Comparison of ENCODE assay signal across 8 mouse cellular contexts in genomic region chr2:130365211-130366094, GRCm38 (mm10). TPM values are rescaled to one million over a fixed set of nuclear protein-coding genes. Genes with fewer than 3 reads are reported as not detected.
A peak's percentile ranks its signal among the peaks of the same experiment; 100 is the strongest.
DNase-seq lines count a peak whose midpoint lies in the region; ATAC-seq and TF ChIP-seq lines count a peak whose summit lies in the region.

No protein-coding gene starts in this region.

- H3K4me1 ChIP-seq in heart, embryonic 10.5 days = peaks cover 21% of the 10 kb centered on the region
- peaks cover 25% of the 10 kb centered on the region for H3K4me1 ChIP-seq in forebrain, embryonic 10.5 days
- no peaks in the 10 kb centered on the region for H3K4me1 ChIP-seq in intestine, postnatal 0 days (replicated peaks; ENCODE audit: control insufficient read depth, insufficient read depth, low read length)
- H3K4me1 ChIP-seq in neural tube, embryonic 11.5 days (ENCODE audit: control insufficient read depth, insufficient read depth, low read length) = no peaks in the 10 kb centered on the region; the same call in 1 of the 2 replicates

- 5% methylated on average over 30 of the region's 30 CpGs for WGBS in heart, embryonic 10.5 days
- WGBS in forebrain, embryonic 10.5 days = 6% methylated on average over 30 of the region's 30 CpGs
- WGBS in intestine, postnatal 0 days = 26% methylated on average over 30 of the region's 30 CpGs
- 6% methylated on average over 30 of the region's 30 CpGs for WGBS in neural tube, embryonic 11.5 days

- no peak for DNase-seq in heart, embryonic 10.5 days (ENCODE audit: low spot score)
- no peak for DNase-seq in heart, adult 18-20 months
- DNase-seq in forebrain, embryonic 10.5 days (ENCODE audit: extremely low spot score, low spot score) = no peak
- DNase-seq in neural tube, embryonic 11.5 days (ENCODE audit: low spot score) = peak; percentile 35
- no peak for DNase-seq in spleen, postnatal 10 days (ENCODE audit: low spot score in 2 of 2)
- DNase-seq in right cerebral cortex, postnatal 4 days = no peak
- no peak for DNase-seq in right cerebral cortex, postnatal 25 days

- TF ChIP-seq CTCF in intestine, postnatal 0 days (IDR thresholded peaks at IDR 0.05; ENCODE audit: low read depth) = peak; percentile 42; the same call in 1 of the 2 replicates

- ATAC-seq in intestine, postnatal 0 days = no peak
- no peak for ATAC-seq in neural tube, embryonic 11.5 days (ENCODE audit: insufficient read depth, low FRiP score, low TSS enrichment)

- no peak overlapping the region for H3K9ac ChIP-seq in intestine, postnatal 0 days (ENCODE audit: low read depth, low read length)
- 0 out of 2 replicates have a peak overlapping the region, but pooled peaks have one; percentile 14 for H3K9ac ChIP-seq in neural tube, embryonic 11.5 days (ENCODE audit: low read length)

- peak overlapping the region; percentile 71 for H3K4me3 ChIP-seq in heart, embryonic 10.5 days
- peak overlapping the region; percentile 54 for H3K4me3 ChIP-seq in forebrain, embryonic 10.5 days
- no peak overlapping the region; the same call in 1 of the 2 replicates for H3K4me3 ChIP-seq in intestine, postnatal 0 days (ENCODE audit: low read depth, low read length)
- H3K4me3 ChIP-seq in neural tube, embryonic 11.5 days (ENCODE audit: low read depth, low read length) = peak overlapping the region; percentile 26

- H3K4me2 ChIP-seq in intestine, postnatal 0 days (replicated peaks; ENCODE audit: low read depth) = peak overlapping the region; percentile 51
- peak overlapping the region; percentile 31 for H3K4me2 ChIP-seq in neural tube, embryonic 11.5 days (ENCODE audit: low read depth)

- H3K36me3 ChIP-seq in heart, embryonic 10.5 days = no peaks in the 10 kb centered on the region
- no peaks in the 10 kb centered on the region for H3K36me3 ChIP-seq in forebrain, embryonic 10.5 days (replicated peaks)
- H3K36me3 ChIP-seq in intestine, postnatal 0 days (ENCODE audit: control insufficient read depth, insufficient read depth) = no peaks in the 10 kb centered on the region
- no peaks in the 10 kb centered on the region for H3K36me3 ChIP-seq in neural tube, embryonic 11.5 days (ENCODE audit: control insufficient read depth, insufficient read depth, low read length)

- no peaks in the 10 kb centered on the region for H3K9me3 ChIP-seq in heart, embryonic 10.5 days
- H3K9me3 ChIP-seq in forebrain, embryonic 10.5 days = no peaks in the 10 kb centered on the region
- no peaks in the 10 kb centered on the region for H3K9me3 ChIP-seq in intestine, postnatal 0 days (ENCODE audit: control insufficient read depth)
- no peaks in the 10 kb centered on the region for H3K9me3 ChIP-seq in neural tube, embryonic 11.5 days (ENCODE audit: control insufficient read depth, low read length)

- H3K27ac ChIP-seq in heart, embryonic 10.5 days = peak overlapping the region; percentile 79
- H3K27ac ChIP-seq in forebrain, embryonic 10.5 days = 0 out of 2 replicates have a peak overlapping the region, but pooled peaks have one; percentile 25
- H3K27ac ChIP-seq in intestine, postnatal 0 days (ENCODE audit: low read depth, low read length) = no peak overlapping the region
- H3K27ac ChIP-seq in neural tube, embryonic 11.5 days (ENCODE audit: low read depth, low read length) = no peak overlapping the region

- H3K27me3 ChIP-seq in heart, embryonic 10.5 days (ENCODE audit: insufficient read depth, poor library complexity, severe bottlenecking) = peaks cover 67% of the 10 kb centered on the region
- H3K27me3 ChIP-seq in forebrain, embryonic 10.5 days (ENCODE audit: poor library complexity, severe bottlenecking) = peaks cover 67% of the 10 kb centered on the region
- peaks cover 11% of the 10 kb centered on the region; the same call in 1 of the 2 replicates for H3K27me3 ChIP-seq in intestine, postnatal 0 days (replicated peaks; ENCODE audit: control insufficient read depth, insufficient read depth, low read length)
- peaks cover 36% of the 10 kb centered on the region for H3K27me3 ChIP-seq in neural tube, embryonic 11.5 days (ENCODE audit: control insufficient read depth, insufficient read depth, low read length)

RNA-seq across cellular contexts. Expression of gene Cpxm1, which starts 31.9 kb away (rescaled TPM):
- 36.2 and 57.6 TPM in 2 replicates for polyA plus RNA-seq in heart, embryonic 10.5 days (2016; fragmentation: Nextera tagmentation; extraction: Ambion mirVana)
- total RNA-seq in heart, adult 18-20 months (2021) = 1 to 10 TPM; 4.3 to 6.0 TPM
- 36.7 and 41.8 TPM in 2 replicates for polyA plus RNA-seq in forebrain, embryonic 10.5 days (2016; fragmentation: Nextera tagmentation; extraction: Ambion mirVana)
- polyA plus RNA-seq in intestine, postnatal 0 days (2015; fragmentation: Nextera tagmentation; extraction: Ambion mirVana) = 5.2 and 7.8 TPM in 2 replicates
- polyA plus RNA-seq in neural tube, embryonic 11.5 days (2014; fragmentation: Nextera tagmentation; extraction: Ambion mirVana) = 32.3 and 32.6 TPM in 2 replicates

RNA-seq across cellular contexts. Expression of gene Gm28372, which starts 39.6 kb away (rescaled TPM):
- not detected in 2 replicates for polyA plus RNA-seq in heart, embryonic 10.5 days (2016; fragmentation: Nextera tagmentation; extraction: Ambion mirVana)
- total RNA-seq in heart, adult 18-20 months (2021) = not detected
- polyA plus RNA-seq in forebrain, embryonic 10.5 days (2016; fragmentation: Nextera tagmentation; extraction: Ambion mirVana) = 0.07 TPM in 1 of 2 replicates, not detected in the other
- polyA plus RNA-seq in intestine, postnatal 0 days (2015; fragmentation: Nextera tagmentation; extraction: Ambion mirVana) = not detected in 2 replicates
- 0.16 TPM in 1 of 2 replicates, not detected in the other for polyA plus RNA-seq in neural tube, embryonic 11.5 days (2014; fragmentation: Nextera tagmentation; extraction: Ambion mirVana)

RNA-seq across cellular contexts. Expression of gene 1700020A23Rik, which starts 39.6 kb away (rescaled TPM):
- polyA plus RNA-seq in heart, embryonic 10.5 days (2016; fragmentation: Nextera tagmentation; extraction: Ambion mirVana) = 0.28 TPM in 1 of 2 replicates, not detected in the other
- total RNA-seq in heart, adult 18-20 months (2021) = not detected
- polyA plus RNA-seq in forebrain, embryonic 10.5 days (2016; fragmentation: Nextera tagmentation; extraction: Ambion mirVana) = 0.21 and 0.32 TPM in 2 replicates
- not detected in 2 replicates for polyA plus RNA-seq in intestine, postnatal 0 days (2015; fragmentation: Nextera tagmentation; extraction: Ambion mirVana)
- not detected in 2 replicates for polyA plus RNA-seq in neural tube, embryonic 11.5 days (2014; fragmentation: Nextera tagmentation; extraction: Ambion mirVana)

RNA-seq across cellular contexts. Expression of gene Tmem239, which starts 40.8 kb away (rescaled TPM):
- not detected in 2 replicates for polyA plus RNA-seq in heart, embryonic 10.5 days (2016; fragmentation: Nextera tagmentation; extraction: Ambion mirVana)
- not detected for total RNA-seq in heart, adult 18-20 months (2021)
- not detected in 2 replicates for polyA plus RNA-seq in forebrain, embryonic 10.5 days (2016; fragmentation: Nextera tagmentation; extraction: Ambion mirVana)
- polyA plus RNA-seq in intestine, postnatal 0 days (2015; fragmentation: Nextera tagmentation; extraction: Ambion mirVana) = not detected in 2 replicates
- polyA plus RNA-seq in neural tube, embryonic 11.5 days (2014; fragmentation: Nextera tagmentation; extraction: Ambion mirVana) = 0.17 TPM in 1 of 2 replicates, not detected in the other

RNA-seq across cellular contexts. Expression of gene Vps16, which starts 58.7 kb away (rescaled TPM):
- 84.5 and 91.1 TPM in 2 replicates for polyA plus RNA-seq in heart, embryonic 10.5 days (2016; fragmentation: Nextera tagmentation; extraction: Ambion mirVana)
- total RNA-seq in heart, adult 18-20 months (2021) = 10 to 100 TPM; 26.4 to 28.1 TPM
- 110 and 122 TPM in 2 replicates for polyA plus RNA-seq in forebrain, embryonic 10.5 days (2016; fragmentation: Nextera tagmentation; extraction: Ambion mirVana)
- polyA plus RNA-seq in intestine, postnatal 0 days (2015; fragmentation: Nextera tagmentation; extraction: Ambion mirVana) = 35.2 and 39.6 TPM in 2 replicates
- 77.7 and 85.7 TPM in 2 replicates for polyA plus RNA-seq in neural tube, embryonic 11.5 days (2014; fragmentation: Nextera tagmentation; extraction: Ambion mirVana)

Comparison
In these comparisons a context has a peak if more than half of its experiments do, and no peak if none do; other contexts are left out.
1. H3K27ac ChIP-seq: peak in heart, embryonic 10.5 days (single experiment) and forebrain, embryonic 10.5 days (single experiment); none in intestine, postnatal 0 days (single experiment) and neural tube, embryonic 11.5 days (single experiment).